Mouse (Mus musculus): ENCODE data around the gene Zfp280b. TPM values are rescaled to one million over a fixed set of nuclear protein-coding genes. Genes with fewer than 3 reads are reported as not detected.
"Not testable (repeated sequence)": the region's sequence is repeated elsewhere in the genome, so short reads cannot be mapped to it uniquely, and the experiment has no call there.

Zfp280b gene
- total RNA-seq (2021) = 1 to 10 TPM; 6.5 to 7.4 TPM
- long read RNA-seq, experiment 1, partial matches to known transcripts = 0 of 2 reads
- long read RNA-seq, experiment 1, other reads (novel, unspliced or antisense) = 2 of 2 reads
- long read RNA-seq, experiment 2, full-length matches to known transcripts = 2 of 5 reads
- long read RNA-seq, experiment 2, partial matches to known transcripts = 0 of 5 reads
- long read RNA-seq, experiment 2, other reads (novel, unspliced or antisense) = 3 of 5 reads

GRCm38 (mm10) chr10:76032402-76033118, at the start of gene Zfp280b:
TSS of gene Zfp280b (plus strand) at chr10:76032650.
- intact Hi-C loops (cut with DNase I) = no loop called here
- peak; percentile 88 to 91 for DNase-seq

DNA sequence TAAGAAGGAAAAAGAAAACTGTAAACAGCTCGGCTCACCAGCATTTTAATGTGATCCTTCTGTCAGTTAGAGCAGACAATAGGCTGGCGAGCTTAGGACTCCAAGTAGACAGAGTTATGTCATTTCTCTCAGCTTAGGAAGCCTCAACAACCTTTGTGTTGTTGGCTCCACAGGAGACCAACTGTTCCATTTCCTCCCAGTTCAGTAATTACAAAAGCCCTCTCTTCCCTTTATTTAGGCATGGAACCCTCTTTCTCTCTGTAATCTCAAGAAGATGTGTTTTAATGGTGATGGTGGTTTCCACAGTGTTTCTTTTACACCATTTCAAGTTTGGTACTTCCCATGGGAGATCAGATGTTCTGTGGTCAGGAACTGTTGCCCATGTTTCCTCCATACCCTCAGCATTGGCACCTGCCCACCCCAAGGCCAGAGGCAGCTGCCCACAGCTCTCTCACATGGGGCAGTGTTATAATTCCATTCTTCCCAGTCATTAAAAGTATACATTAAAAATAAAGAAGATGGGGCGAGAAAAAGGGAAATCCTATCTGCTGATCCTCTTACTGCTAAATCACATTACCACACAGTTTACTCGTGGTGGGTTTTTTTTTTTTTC, 41.9 kb upstream of the Zfp280b start:
- no peak for DNase-seq
- intact Hi-C loops (cut with DNase I) = no loop called here

DNA sequence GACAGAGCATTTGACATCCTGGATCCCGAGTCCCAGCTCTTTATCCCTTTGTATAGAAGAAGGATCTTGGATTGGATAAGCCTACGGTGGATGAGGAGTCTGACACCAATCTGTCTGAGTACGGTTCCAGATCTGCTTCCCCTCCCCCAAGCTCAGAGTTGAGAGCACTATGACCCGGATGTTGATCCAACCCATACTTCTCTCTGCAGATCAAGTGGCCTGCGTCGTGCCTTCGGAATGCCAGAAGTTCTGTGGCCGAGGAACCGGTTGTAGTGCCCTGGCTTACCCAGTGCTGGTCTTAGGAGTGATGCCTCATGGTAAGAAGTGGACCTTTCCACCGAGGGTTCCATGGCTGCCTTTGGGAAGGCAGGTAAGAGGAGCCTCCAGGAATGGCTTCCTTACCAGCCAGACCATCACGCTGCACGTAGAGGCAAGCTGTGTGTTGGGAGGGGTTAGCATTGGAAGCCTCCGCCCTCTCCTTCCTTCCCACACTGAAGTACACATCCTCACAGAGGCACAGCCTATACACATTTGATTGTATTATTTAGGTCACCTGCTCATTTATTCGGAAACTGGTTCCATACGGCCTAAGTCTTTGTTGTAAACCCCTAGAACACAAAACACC, 38.7 kb upstream of the Zfp280b start:
- intact Hi-C loops (cut with DNase I) = no loop called here

GRCm38 (mm10) chr10:75994531-75995210, 37.8 kb upstream of the Zfp280b start:
- intact Hi-C loops (cut with DNase I); DNase-seq: not testable (repeated sequence)

More for the DNA sequence above, 38.7 kb upstream of the Zfp280b start:
- no peak for DNase-seq

DNA sequence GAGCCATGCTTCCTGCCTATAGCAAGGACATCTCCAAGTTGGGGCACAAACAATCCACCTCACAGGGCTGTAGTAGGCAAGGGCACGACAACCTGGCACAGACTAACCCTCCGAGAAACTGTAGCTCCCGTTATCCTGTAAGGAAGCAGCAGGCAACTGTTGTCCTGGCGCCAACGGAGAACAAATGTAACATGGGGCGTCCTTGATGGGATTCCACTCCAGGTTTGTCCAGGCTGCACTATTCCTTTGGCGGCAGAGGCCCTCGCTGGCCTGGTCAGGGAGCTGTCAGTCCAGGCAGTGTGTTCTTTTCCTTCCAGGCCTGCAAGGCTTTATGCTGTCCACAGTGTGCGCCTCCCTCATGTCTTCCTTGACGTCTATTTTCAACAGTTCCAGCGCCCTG, 37.0 kb upstream of the Zfp280b start:
- no peak for DNase-seq
- intact Hi-C loops (cut with DNase I) = no loop called here

GRCm38 (mm10) chr10:75996315-75996714, 36.1 kb upstream of the Zfp280b start:
- intact Hi-C loops (cut with DNase I) = no loop called here

DNA sequence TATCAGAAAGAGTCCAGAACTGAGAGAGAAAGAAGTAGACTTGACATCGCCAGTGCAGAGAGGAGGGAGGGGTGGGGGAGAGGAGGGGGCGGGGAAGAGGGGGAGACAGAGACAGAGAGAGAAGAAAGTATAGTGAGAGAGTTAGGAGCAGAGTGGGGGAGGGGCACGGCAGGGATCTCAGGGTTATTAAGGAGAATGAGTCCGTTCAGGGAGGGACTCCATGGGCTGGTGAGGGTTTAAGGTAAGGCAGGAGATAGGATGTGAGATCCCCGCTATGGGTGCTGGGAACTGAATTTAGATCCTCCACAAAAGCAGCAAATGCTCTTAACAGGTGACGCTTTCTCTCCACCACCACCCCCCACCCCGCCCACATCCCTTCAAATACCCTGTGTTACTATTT, 31.3 kb upstream of the Zfp280b start:
- DNase-seq = no peak
- intact Hi-C loops (cut with DNase I) = no loop called here

More at GRCm38 (mm10) chr10:75996315-75996714, 36.1 kb upstream of the Zfp280b start:
- DNase-seq = no peak

- peak; percentile 21 to 56 for DNase-seq
- intact Hi-C loops (cut with DNase I) = no loop called here
Observed at GRCm38 (mm10) chr10:76002101-76002521, 30.3 kb upstream of the Zfp280b start.

DNA sequence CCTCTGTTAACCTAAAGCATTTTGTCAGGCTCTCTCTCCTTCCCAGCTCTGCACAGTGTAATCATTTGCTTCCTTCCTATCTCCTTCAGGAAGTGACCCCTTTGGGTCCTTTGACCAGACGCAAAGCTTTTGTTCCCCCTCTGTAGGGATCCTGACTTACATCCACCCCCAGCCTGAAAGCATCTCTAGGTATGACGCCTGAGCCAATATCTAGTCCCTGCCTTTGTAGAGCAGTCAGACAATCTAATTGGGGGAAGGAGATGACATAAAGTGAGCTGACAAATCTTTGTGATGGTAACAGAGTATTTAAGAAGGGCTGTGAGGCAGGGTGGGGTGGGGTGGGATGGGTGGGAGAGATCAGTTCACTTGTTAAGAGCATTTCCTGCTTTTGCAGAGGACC, 29.8 kb upstream of the Zfp280b start:
- DNase-seq = no peak
- intact Hi-C loops (cut with DNase I) = no loop called here

DNA sequence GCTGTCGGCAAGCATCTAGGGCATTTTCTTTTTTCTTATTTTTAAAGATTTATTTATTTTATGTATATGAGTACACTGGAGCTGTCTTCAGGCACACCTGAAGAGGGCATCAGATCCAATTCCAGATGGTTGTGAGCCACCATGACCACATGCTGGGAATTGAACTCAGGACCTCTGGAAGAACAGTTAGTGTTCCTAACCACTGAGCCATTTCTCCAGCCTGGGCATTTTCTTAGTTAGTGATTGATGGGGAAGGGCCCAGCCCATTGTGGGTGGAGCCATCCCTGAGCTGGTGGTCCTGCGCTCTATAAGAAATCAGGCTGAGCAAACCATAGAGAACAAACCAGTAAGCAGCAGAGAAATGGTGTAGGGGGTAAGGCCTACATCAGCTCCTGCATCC, 29.2 kb upstream of the Zfp280b start:
- intact Hi-C loops (cut with DNase I) = no loop called here
- no peak for DNase-seq

GRCm38 (mm10) chr10:76006385-76006784, 26.1 kb upstream of the Zfp280b start:
- intact Hi-C loops (cut with DNase I) = loop anchor here (5.0 kb wide), 1 partner anchor 1054 kb away; no protein-coding TSS in a partner anchor
- DNase-seq = no peak

DNA sequence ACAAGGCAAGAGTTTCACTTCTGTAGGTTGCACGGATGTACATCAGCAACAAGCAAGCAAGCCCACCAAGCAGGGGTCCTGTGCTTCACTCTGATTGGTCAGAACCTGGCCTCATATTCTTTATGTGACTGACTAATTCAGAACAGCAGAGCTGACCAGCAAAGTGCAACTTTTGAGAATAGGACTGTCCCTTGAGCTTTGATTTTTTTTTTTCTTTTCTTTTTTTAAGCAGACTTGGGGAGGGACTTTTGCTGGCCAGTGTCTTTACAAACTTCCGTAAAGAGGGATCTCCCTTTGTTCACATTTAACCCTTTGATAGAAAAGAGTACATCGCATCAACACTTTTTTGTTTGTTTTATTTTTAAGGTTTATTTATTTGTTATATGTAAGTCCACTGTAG, 22.6 kb upstream of the Zfp280b start:
- DNase-seq = no peak
- intact Hi-C loops (cut with DNase I) = loop anchor here (5.0 kb wide), 1 partner anchor 1058 kb away; no protein-coding TSS in a partner anchor

GRCm38 (mm10) chr10:76012922-76013321, 19.5 kb upstream of the Zfp280b start:
- intact Hi-C loops (cut with DNase I) = no loop called here
- DNase-seq = no peak

DNA sequence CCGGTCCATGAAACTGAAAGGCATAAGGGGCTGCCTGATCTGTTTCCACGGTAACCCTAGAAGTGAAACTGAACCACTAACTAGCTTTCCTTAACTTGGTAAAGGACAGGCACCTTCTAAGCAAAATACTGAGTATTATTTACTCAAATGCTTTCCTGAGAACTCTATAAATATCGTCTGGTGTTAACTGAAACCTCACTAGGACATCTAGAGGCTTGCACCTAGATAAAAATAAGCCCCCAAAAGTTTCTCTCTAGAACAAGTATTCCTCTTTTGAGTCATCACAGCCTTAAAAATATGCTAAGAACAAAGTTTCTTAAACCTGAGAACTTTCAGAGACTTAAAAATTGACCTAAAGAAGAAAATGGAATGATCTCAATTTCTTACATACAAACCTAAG, 15.6 kb upstream of the Zfp280b start:
- intact Hi-C loops (cut with DNase I) = no loop called here
- no peak for DNase-seq

- intact Hi-C loops (cut with DNase I) = no loop called here
- DNase-seq = no peak
Observed at GRCm38 (mm10) chr10:76021728-76022127, 10.7 kb upstream of the Zfp280b start.

GRCm38 (mm10) chr10:76023921-76024320, 8.5 kb upstream of the Zfp280b start:
- DNase-seq = no peak
- intact Hi-C loops (cut with DNase I) = no loop called here

DNA sequence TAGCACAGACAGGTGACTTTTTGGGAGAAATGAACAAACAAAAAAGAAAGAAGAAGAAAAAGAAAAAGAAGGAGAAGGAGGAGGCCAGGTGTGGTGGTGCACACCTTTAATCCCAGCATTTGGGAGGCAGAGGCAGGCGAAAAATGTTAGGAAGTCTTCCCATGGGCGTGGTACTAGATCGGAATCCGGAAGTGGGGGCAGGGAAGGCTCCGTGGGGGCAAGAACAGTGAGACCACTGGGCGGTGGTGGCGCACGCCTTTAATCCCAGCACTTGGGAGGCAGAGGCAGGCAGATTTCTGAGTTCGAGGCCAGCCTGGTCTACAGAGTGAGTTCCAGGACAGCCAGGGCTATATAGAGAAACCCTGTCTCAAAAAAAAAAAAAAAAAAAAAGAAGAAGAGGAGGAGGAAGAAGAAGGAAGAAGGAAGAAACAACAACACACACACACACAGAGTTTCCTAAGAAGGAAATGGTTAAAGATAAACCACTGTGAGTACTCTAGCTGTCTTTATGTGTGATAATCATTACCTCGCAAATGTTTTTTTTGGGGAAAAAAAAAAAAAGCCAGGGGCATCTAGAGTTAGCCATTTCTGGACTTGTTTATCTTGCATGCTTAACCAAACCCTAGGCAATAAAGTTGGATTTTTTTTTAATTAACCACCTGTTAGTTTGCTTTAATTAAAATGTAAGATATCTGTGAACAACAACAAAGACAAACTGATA, 6.8 kb upstream of the Zfp280b start:
- intact Hi-C loops (cut with DNase I) = no loop called here
- DNase-seq = no peak

DNA sequence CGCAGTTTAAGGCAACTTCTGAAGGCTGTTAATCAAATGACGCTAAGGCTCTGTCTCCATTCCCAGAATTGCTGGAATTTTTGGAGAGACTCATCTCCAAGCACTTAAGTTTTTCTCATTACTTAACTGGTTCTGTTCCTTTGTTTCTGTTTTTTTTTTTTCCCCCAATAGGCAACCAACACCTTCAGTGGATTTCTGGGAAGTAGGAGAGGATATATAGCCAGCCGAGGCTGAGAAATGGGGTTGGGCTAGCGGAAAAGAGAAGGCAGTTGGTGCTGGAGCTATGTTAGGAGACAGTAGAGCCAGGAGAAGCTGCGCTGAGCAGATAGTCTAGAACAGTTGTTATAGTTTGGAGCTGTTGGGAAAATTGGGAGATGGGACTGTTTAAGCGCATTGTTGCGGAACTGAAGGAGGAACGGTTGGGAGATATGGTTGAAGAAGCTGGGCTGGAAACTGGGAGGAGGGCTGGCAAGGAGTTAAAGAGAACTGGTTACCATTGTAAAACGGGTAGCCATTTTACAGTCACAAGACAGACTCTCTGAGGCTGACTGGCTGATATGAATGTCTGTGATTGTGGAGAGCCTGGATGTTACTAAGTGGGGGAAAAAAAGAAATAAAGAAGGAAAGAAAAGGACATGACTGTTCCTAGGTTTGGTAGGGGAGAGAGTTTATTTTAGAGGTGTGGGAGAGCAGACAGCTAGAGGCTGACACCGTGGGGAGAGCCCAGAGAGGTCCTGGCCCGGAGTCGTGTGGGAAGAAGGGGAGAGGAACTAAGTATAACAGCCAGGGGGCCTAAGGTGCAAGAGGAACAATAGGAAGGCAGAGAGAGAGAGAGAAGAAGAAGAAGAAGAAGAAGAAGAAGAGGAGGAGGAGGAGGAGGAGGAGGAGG, 5.1 kb upstream of the Zfp280b start:
- intact Hi-C loops (cut with DNase I) = no loop called here
- no peak for DNase-seq

GRCm38 (mm10) chr10:76028016-76028366, 4.5 kb upstream of the Zfp280b start:
- no peak for DNase-seq
- intact Hi-C loops (cut with DNase I) = no loop called here

Data from gastrocnemius, postnatal 36 days (tissue).